Mouse (Mus musculus) heart, embryonic 14.5 days (tissue): ENCODE measurements around the gene Dhx29. TPM values are rescaled to one million over a fixed set of nuclear protein-coding genes. Genes with fewer than 3 reads are reported as not detected.
A peak's percentile ranks its signal among the peaks of the same experiment; 100 is the strongest.
"Not testable (repeated sequence)": the region's sequence is repeated elsewhere in the genome, so short reads cannot be mapped to it uniquely, and the experiment has no call there.

ENCODE experiments used
- ATAC-seq: fragments of 200-750 bp; cut with Nextera tagmentation; 2 replicates; pipeline ENCODE4 v1.8.0; 2017; ENCODE audit warnings: low read depth, moderate TSS enrichment; ENCODE audit not compliant: insufficient number of reproducible peaks, insufficient read depth, low FRiP score
- H3K27ac ChIP-seq, 2 experiments: fragments of 200-500 bp in 1 of 2; fragments of 300-500 bp in 1 of 2; sonication (generic) in 1 of 2; replicated peaks in 1 of 2; 2 replicates each; pipeline ENCODE4 v1.5.1; 2012 to 2014; ENCODE audit warnings: low read depth in 2 of 2, low read length in 2 of 2, control low read depth in 1 of 2, mild to moderate bottlenecking in 1 of 2, mixed read lengths in 1 of 2; ENCODE audit not compliant: control insufficient read depth in 1 of 2, insufficient read depth in 1 of 2
- H3K27me3 ChIP-seq: fragments of 300-500 bp; sonication (generic); 2 replicates; pipeline ENCODE4 v1.6.1; 2014; ENCODE audit warnings: mild to moderate bottlenecking, low read length, control low read depth; ENCODE audit not compliant: control insufficient read depth, insufficient read depth
- H3K36me3 ChIP-seq: fragments of 300-500 bp; sonication (generic); 2 replicates; pipeline ENCODE4 v1.6.1; 2014; ENCODE audit warnings: mild to moderate bottlenecking, control low read depth, low read length, mixed read lengths; ENCODE audit not compliant: control insufficient read depth, insufficient read depth
- H3K4me1 ChIP-seq, 2 experiments: fragments of 200-500 bp in 1 of 2; fragments of 300-500 bp in 1 of 2; sonication (generic) in 1 of 2; 2 replicates each; pipeline ENCODE4 v1.6.1; 2012 to 2014; ENCODE audit warnings: low read length in 2 of 2, control low read depth in 1 of 2, mixed read lengths in 1 of 2; ENCODE audit not compliant: control insufficient read depth in 2 of 2, insufficient read depth in 2 of 2
- H3K4me2 ChIP-seq: fragments of 300-500 bp; sonication (generic); 2 replicates; pipeline ENCODE4 v1.6.1; 2014; ENCODE audit warnings: mild to moderate bottlenecking, low read length
- H3K4me3 ChIP-seq, 2 experiments: fragments of 200-500 bp in 1 of 2; fragments of 300-500 bp in 1 of 2; sonication (generic) in 1 of 2; 2 replicates each; pipeline ENCODE4 v1.5.1; 2012 to 2014; ENCODE audit warnings: low read length in 2 of 2, mild to moderate bottlenecking in 2 of 2, control low read depth in 1 of 2, low read depth in 1 of 2, moderate library complexity in 1 of 2; ENCODE audit not compliant: control insufficient read depth in 1 of 2, insufficient read depth in 1 of 2
- H3K9ac ChIP-seq: fragments of 300-500 bp; sonication (generic); 2 replicates; pipeline ENCODE4 v1.6.1; 2014; ENCODE audit warnings: mild to moderate bottlenecking, low read length
- H3K9me3 ChIP-seq: fragments of 300-500 bp; sonication (generic); 2 replicates; pipeline ENCODE4 v1.6.1; 2016; ENCODE audit warnings: low read length, control low read depth; ENCODE audit not compliant: control insufficient read depth
- WGBS: fragments of 180-500 bp; shearing (Covaris S2); extraction: QIAGEN DNeasy Blood & Tissue Kit; methylation state at CpG from one replicate; pipeline ENCODE4 v1.1.7; 2014; 5-methylcytosine and 5-hydroxymethylcytosine counted together
- polyA plus RNA-seq: library from polyadenylated mRNA; unstranded; fragments of >200 nt; fragmentation: Nextera tagmentation; extraction: Ambion mirVana; gene quantifications from 2 replicates; pipeline ENCODE4 v1.2.1, GENCODE M21; 2014

Dhx29 gene
- polyA plus RNA-seq, 1 experiment from 2014 or later, result 16.7 TPM

GRCm38 (mm10) chr13:112996407-112996806 lies 69.2 kb downstream of the Dhx29 start:
- ATAC-seq, result no peak
- Histone ChIP-seq H3K4me2 (no peak overlapping the region), H3K4me3 (no peak overlapping the region), H3K27ac (no peak overlapping the region), H3K27me3 (peaks cover 87% of the 10 kb centered on the region), H3K9me3 (no peaks in the 10 kb centered on the region), H3K9ac (no peak overlapping the region), H3K4me1 (peaks cover 3 to 9% of the 10 kb centered on the region in 2 experiments; a peak in 3 of 4 replicates), H3K36me3 (no peaks in the 10 kb centered on the region)
- WGBS, result 50% methylated on average over 4 of the region's 4 CpGs

- WGBS, result 64% methylated on average over 6 of the region's 6 CpGs
- no peaks in the 10 kb centered on the region for H3K36me3 ChIP-seq
- H3K9ac ChIP-seq, result no peak overlapping the region
- no peak for ATAC-seq
- peaks cover 86% of the 10 kb centered on the region for H3K27me3 ChIP-seq
- no peaks in the 10 kb centered on the region for H3K9me3 ChIP-seq
- no peak overlapping the region for H3K4me2 ChIP-seq
- no peak overlapping the region for H3K4me3 ChIP-seq
- H3K4me1 ChIP-seq, result peaks cover 3 to 9% of the 10 kb centered on the region in 2 experiments; a peak in 3 of 4 replicates
- no peak overlapping the region for H3K27ac ChIP-seq
Measured at GRCm38 (mm10) chr13:112997369-112997768, 70.1 kb downstream of the Dhx29 start.

- ATAC-seq, result no peak
- H3K4me1 ChIP-seq, result peaks cover 3 to 7% of the 10 kb centered on the region in 2 experiments; a peak in 3 of 4 replicates
- H3K36me3 ChIP-seq, result no peaks in the 10 kb centered on the region
- H3K4me3 ChIP-seq, result peak overlapping the region; percentile 48
- peak overlapping the region; percentile 52 for H3K9ac ChIP-seq
- H3K27me3 ChIP-seq, result peaks cover 76% of the 10 kb centered on the region
- H3K27ac ChIP-seq, result no peak overlapping the region
- peak overlapping the region; percentile 96 for H3K4me2 ChIP-seq
- no peaks in the 10 kb centered on the region for H3K9me3 ChIP-seq
- WGBS, result under 1% methylated on average over 46 of the region's 46 CpGs
Measured at GRCm38 (mm10) chr13:112998427-112999201, 71.4 kb downstream of the Dhx29 start.

- Histone ChIP-seq H3K9ac (no peak overlapping the region), H3K27ac (no peak overlapping the region), H3K4me1 (no peaks in the 10 kb centered on the region; a peak in 1 of 4 replicates), H3K27me3 (peaks cover 61% of the 10 kb centered on the region), H3K9me3 (no peaks in the 10 kb centered on the region), H3K4me3 (no peak overlapping the region), H3K4me2 (no peak overlapping the region), H3K36me3 (no peaks in the 10 kb centered on the region)
- no peak for ATAC-seq
- WGBS, result 82% methylated on average over 3 of the region's 3 CpGs
Measured at GRCm38 (mm10) chr13:113000090-113000489, 72.8 kb downstream of the Dhx29 start.

- Histone ChIP-seq H3K4me3 (no peak overlapping the region), H3K4me2 (no peak overlapping the region), H3K36me3 (no peaks in the 10 kb centered on the region), H3K27me3 (peaks cover 54% of the 10 kb centered on the region), H3K27ac (no peak overlapping the region), H3K4me1 (no peaks in the 10 kb centered on the region; a peak in 1 of 4 replicates), H3K9ac (no peak overlapping the region), H3K9me3 (no peaks in the 10 kb centered on the region)
- no peak for ATAC-seq
- WGBS, result 63% methylated on average over 9 of the region's 9 CpGs
Measured at GRCm38 (mm10) chr13:113000576-113001318, 73.5 kb downstream of the Dhx29 start.

- ATAC-seq, result no peak
- H3K36me3 ChIP-seq, result no peaks in the 10 kb centered on the region
- H3K9ac ChIP-seq, result no peak overlapping the region
- no peaks in the 10 kb centered on the region for H3K27me3 ChIP-seq
- peak overlapping the region in 1 of 2 experiments; percentile 41; a peak in 1 of 4 replicates for H3K4me3 ChIP-seq
- no peaks in the 10 kb centered on the region for H3K9me3 ChIP-seq
- H3K27ac ChIP-seq, result no peak overlapping the region
- WGBS, result 69% methylated on average over 6 of the region's 6 CpGs
- H3K4me2 ChIP-seq, result peak overlapping the region; percentile 73
- peaks cover 2 to 7% of the 10 kb centered on the region in 2 experiments; a peak in 2 of 4 replicates for H3K4me1 ChIP-seq
Measured at GRCm38 (mm10) chr13:113012683-113013082, 85.4 kb downstream of the Dhx29 start.

- H3K4me1 ChIP-seq, H3K36me3 ChIP-seq, ATAC-seq, H3K27me3 ChIP-seq, H3K27ac ChIP-seq, H3K9me3 ChIP-seq: not testable (repeated sequence)
- Histone ChIP-seq H3K4me3 (peak overlapping the region; percentile 41 to 48), H3K9ac (peak overlapping the region; percentile 57; the same call in 1 of the 2 replicates), H3K4me2 (peak overlapping the region; percentile 73)
- WGBS, result 21% methylated on average over 18 of the region's 20 CpGs
Measured at GRCm38 (mm10) chr13:113013174-113013953, 86.1 kb downstream of the Dhx29 start.
